22 mouse cellular contexts compared by ENCODE assay signal in genomic region chr8:109245526-109245925, GRCm38 (mm10).
DNase-seq lines count a peak whose midpoint lies in the region; ATAC-seq and TF ChIP-seq lines count a peak whose summit lies in the region.
"Had no signal": no experiment of that assay in that cellular context is flagged by ENCODE, and none has a peak within 500 bp of the region (broad histone marks: within the 10 kb centered on the region; RNA-seq: fewer than 3 reads in every experiment).

No protein-coding gene starts in this region.

- H3K4me2 ChIP-seq in forebrain, embryonic 14.5 days (ENCODE audit: low read length) = peak overlapping the region; percentile 43
- no peak overlapping the region for H3K4me2 ChIP-seq in forebrain, embryonic 12.5 days
- H3K4me2 ChIP-seq in midbrain, embryonic 14.5 days (ENCODE audit: low read length) = peak overlapping the region; percentile 48
- H3K4me2 ChIP-seq in hindbrain, postnatal 0 days (ENCODE audit: low read depth, low read length) = peak overlapping the region; percentile 51
- H3K4me2 ChIP-seq in liver, postnatal 0 days (ENCODE audit: low read depth, low read length) = no peak overlapping the region
- H3K4me2 ChIP-seq: embryonic facial prominence, embryonic 13.5 days; heart, embryonic 11.5 days; limb, embryonic 15.5 days; liver, embryonic 15.5 days had no signal

- H3K9me3 ChIP-seq in forebrain, embryonic 14.5 days (replicated peaks; ENCODE audit: control insufficient read depth, low read length) = no peaks in the 10 kb centered on the region
- H3K9me3 ChIP-seq in forebrain, embryonic 12.5 days = no peaks in the 10 kb centered on the region
- H3K9me3 ChIP-seq in midbrain, embryonic 14.5 days (ENCODE audit: control insufficient read depth, low read length) = no peaks in the 10 kb centered on the region
- H3K9me3 ChIP-seq in midbrain, embryonic 10.5 days (replicated peaks) = no peaks in the 10 kb centered on the region
- no peaks in the 10 kb centered on the region for H3K9me3 ChIP-seq in hindbrain, postnatal 0 days (ENCODE audit: low read length)
- no peaks in the 10 kb centered on the region for H3K9me3 ChIP-seq in liver, postnatal 0 days (ENCODE audit: low read length)
- H3K9me3 ChIP-seq: embryonic facial prominence, embryonic 13.5 days; limb, embryonic 15.5 days; liver, embryonic 15.5 days had no signal

- WGBS in forebrain, embryonic 14.5 days = 34% methylated on average over 8 of the region's 8 CpGs
- WGBS in forebrain, embryonic 12.5 days = 52% methylated on average over 8 of the region's 8 CpGs
- 58% methylated on average over 8 of the region's 8 CpGs for WGBS in midbrain, embryonic 14.5 days
- 86% methylated on average over 8 of the region's 8 CpGs for WGBS in midbrain, embryonic 10.5 days
- 46% methylated on average over 8 of the region's 8 CpGs for WGBS in hindbrain, postnatal 0 days
- WGBS in liver, postnatal 0 days (ENCODE audit: insufficient replicate concordance) = 74% methylated on average over 8 of the region's 8 CpGs

- peak; percentile 61 for DNase-seq in forebrain, embryonic 14.5 days (ENCODE audit: low spot score)
- peak; percentile 53 for DNase-seq in midbrain, embryonic 14.5 days
- no peak for DNase-seq in midbrain, embryonic 10.5 days (ENCODE audit: low spot score)
- peak; percentile 30 for DNase-seq in hindbrain, postnatal 0 days (ENCODE audit: low spot score)
- no peak for DNase-seq in liver, postnatal 0 days
- DNase-seq in right cerebral cortex, adult 2 months (ENCODE audit: low spot score in 2 of 2) = no peak
- DNase-seq: adrenal gland, postnatal 10 days; cerebellum, adult 11-12 months; cerebellum, postnatal 14 days; heart, postnatal 10 days; kidney, adult 8-10 months; kidney, postnatal 25 days; lung, postnatal 10 days; thymus, postnatal 14 days had no signal

- H3K4me3 ChIP-seq in forebrain, embryonic 14.5 days (ENCODE audit: low read depth, low read length) = peak overlapping the region; percentile 10
- no peak overlapping the region for H3K4me3 ChIP-seq in forebrain, embryonic 12.5 days (replicated peaks)
- peak overlapping the region; percentile 34 for H3K4me3 ChIP-seq in midbrain, embryonic 14.5 days (replicated peaks; ENCODE audit: low read depth, low read length)
- no peak overlapping the region for H3K4me3 ChIP-seq in midbrain, embryonic 10.5 days
- H3K4me3 ChIP-seq in hindbrain, postnatal 0 days (ENCODE audit: low read length) = peak overlapping the region; percentile 43
- H3K4me3 ChIP-seq in liver, postnatal 0 days (ENCODE audit: low read depth, low read length) = no peak overlapping the region
- H3K4me3 ChIP-seq: embryonic facial prominence, embryonic 13.5 days; limb, embryonic 15.5 days; liver, embryonic 15.5 days had no signal

- H3K27ac ChIP-seq in forebrain, embryonic 14.5 days (ENCODE audit: low read depth, low read length) = no peak overlapping the region
- no peak overlapping the region for H3K27ac ChIP-seq in forebrain, embryonic 12.5 days
- H3K27ac ChIP-seq in midbrain, embryonic 14.5 days (replicated peaks; ENCODE audit: low read depth, low read length) = peak overlapping the region; percentile 45; the same call in 1 of the 2 replicates
- no peak overlapping the region for H3K27ac ChIP-seq in midbrain, embryonic 10.5 days (replicated peaks)
- H3K27ac ChIP-seq in hindbrain, postnatal 0 days = no peak overlapping the region
- no peak overlapping the region for H3K27ac ChIP-seq in liver, postnatal 0 days (ENCODE audit: low read depth)
- H3K27ac ChIP-seq: embryonic facial prominence, embryonic 13.5 days; limb, embryonic 15.5 days; liver, embryonic 15.5 days had no signal

- ATAC-seq in forebrain, embryonic 14.5 days = peak; percentile 40; the same call in 1 of the 2 replicates
- ATAC-seq in forebrain, embryonic 12.5 days (ENCODE audit: low FRiP score) = no peak
- no peak for ATAC-seq in midbrain, embryonic 14.5 days (ENCODE audit: low FRiP score, low TSS enrichment)
- no peak for ATAC-seq in hindbrain, postnatal 0 days
- ATAC-seq in liver, postnatal 0 days = no peak
- ATAC-seq: CD4-positive, CD25-positive, alpha-beta regulatory T cell, adult 4 months; inflammation-experienced regulatory T-cells, adult 6 months; Patski had no signal

- no peaks in the 10 kb centered on the region for H3K36me3 ChIP-seq in forebrain, embryonic 14.5 days (ENCODE audit: control insufficient read depth, insufficient read depth, low read length)
- H3K36me3 ChIP-seq in forebrain, embryonic 12.5 days (replicated peaks) = no peaks in the 10 kb centered on the region
- no peaks in the 10 kb centered on the region for H3K36me3 ChIP-seq in midbrain, embryonic 14.5 days (ENCODE audit: control insufficient read depth, insufficient read depth, low read length)
- no peaks in the 10 kb centered on the region for H3K36me3 ChIP-seq in midbrain, embryonic 10.5 days
- H3K36me3 ChIP-seq in hindbrain, postnatal 0 days (ENCODE audit: insufficient read depth, low read length) = no peaks in the 10 kb centered on the region
- no peaks in the 10 kb centered on the region for H3K36me3 ChIP-seq in liver, postnatal 0 days (replicated peaks; ENCODE audit: insufficient read depth, low read length)
- H3K36me3 ChIP-seq: embryonic facial prominence, embryonic 13.5 days; limb, embryonic 15.5 days; liver, embryonic 15.5 days had no signal

- TF ChIP-seq EP300 in liver, postnatal 0 days (IDR thresholded peaks at IDR 0.05; ENCODE audit: low read depth) = no peak

- H3K9ac ChIP-seq in forebrain, embryonic 14.5 days (ENCODE audit: low read length) = no peak overlapping the region
- no peak overlapping the region for H3K9ac ChIP-seq in forebrain, embryonic 12.5 days
- no peak overlapping the region for H3K9ac ChIP-seq in midbrain, embryonic 14.5 days (replicated peaks; ENCODE audit: low read length)
- no peak overlapping the region for H3K9ac ChIP-seq in hindbrain, postnatal 0 days (replicated peaks; ENCODE audit: low read length)
- H3K9ac ChIP-seq in liver, postnatal 0 days (replicated peaks) = no peak overlapping the region
- H3K9ac ChIP-seq: embryonic facial prominence, embryonic 13.5 days; limb, embryonic 15.5 days; liver, embryonic 15.5 days had no signal

- no peaks in the 10 kb centered on the region; the same call in 1 of the 2 replicates for H3K4me1 ChIP-seq in forebrain, embryonic 14.5 days (ENCODE audit: control insufficient read depth, insufficient read depth, low read length)
- H3K4me1 ChIP-seq in forebrain, embryonic 12.5 days = peaks cover 36% of the 10 kb centered on the region
- H3K4me1 ChIP-seq in midbrain, embryonic 14.5 days (ENCODE audit: control insufficient read depth, insufficient read depth, low read length) = peaks cover 9% of the 10 kb centered on the region; the same call in 1 of the 2 replicates
- H3K4me1 ChIP-seq in midbrain, embryonic 10.5 days = peaks cover 4% of the 10 kb centered on the region; the same call in 1 of the 2 replicates
- no peaks in the 10 kb centered on the region for H3K4me1 ChIP-seq in hindbrain, postnatal 0 days (ENCODE audit: insufficient read depth, low read length)
- no peaks in the 10 kb centered on the region for H3K4me1 ChIP-seq in liver, postnatal 0 days (ENCODE audit: insufficient read depth)
- H3K4me1 ChIP-seq: embryonic facial prominence, embryonic 13.5 days; limb, embryonic 15.5 days; liver, embryonic 15.5 days had no signal

- no peak for TF ChIP-seq CTCF in hindbrain, postnatal 0 days (IDR thresholded peaks at IDR 0.05; ENCODE audit: low read depth)
- TF ChIP-seq CTCF in liver, postnatal 0 days (IDR thresholded peaks at IDR 0.05; ENCODE audit: low read depth) = no peak

- H3K27me3 ChIP-seq in forebrain, embryonic 14.5 days (replicated peaks; ENCODE audit: control insufficient read depth, insufficient read depth, low read length) = no peaks in the 10 kb centered on the region
- peaks cover 8% of the 10 kb centered on the region for H3K27me3 ChIP-seq in forebrain, embryonic 12.5 days
- no peaks in the 10 kb centered on the region for H3K27me3 ChIP-seq in midbrain, embryonic 14.5 days (ENCODE audit: control insufficient read depth, insufficient read depth, low read length)
- H3K27me3 ChIP-seq in midbrain, embryonic 10.5 days (ENCODE audit: low read depth, poor library complexity, severe bottlenecking) = no peaks in the 10 kb centered on the region
- no peaks in the 10 kb centered on the region for H3K27me3 ChIP-seq in hindbrain, postnatal 0 days (ENCODE audit: insufficient read depth, low read length)
- no peaks in the 10 kb centered on the region for H3K27me3 ChIP-seq in liver, postnatal 0 days (ENCODE audit: insufficient read depth, low read length)
- H3K27me3 ChIP-seq: embryonic facial prominence, embryonic 13.5 days; limb, embryonic 15.5 days; liver, embryonic 15.5 days had no signal

Comparison
In these comparisons a context has a peak if more than half of its experiments do, and no peak if none do; other contexts are left out.
1. DNase-seq: peak in forebrain, embryonic 14.5 days (single experiment), midbrain, embryonic 14.5 days (single experiment) and hindbrain, postnatal 0 days (single experiment); none in midbrain, embryonic 10.5 days (single experiment), liver, postnatal 0 days (single experiment) and right cerebral cortex, adult 2 months (0 of 2).
2. H3K4me2 ChIP-seq: peak in forebrain, embryonic 14.5 days (single experiment), midbrain, embryonic 14.5 days (single experiment) and hindbrain, postnatal 0 days (single experiment); none in forebrain, embryonic 12.5 days (single experiment) and liver, postnatal 0 days (single experiment).
3. H3K4me3 ChIP-seq: peak in forebrain, embryonic 14.5 days (single experiment), midbrain, embryonic 14.5 days (single experiment) and hindbrain, postnatal 0 days (single experiment); none in forebrain, embryonic 12.5 days (single experiment), midbrain, embryonic 10.5 days (single experiment) and liver, postnatal 0 days (single experiment).